Mouse (Mus musculus) right cerebral cortex, postnatal 4 days (tissue): ENCODE data around the gene 5730596B20Rik.

Experiments
- DNase-seq: peaks from one replicate; pipeline ENCODE4 v3.0.0-alpha.2; 2022

5730596B20Rik gene

DNA sequence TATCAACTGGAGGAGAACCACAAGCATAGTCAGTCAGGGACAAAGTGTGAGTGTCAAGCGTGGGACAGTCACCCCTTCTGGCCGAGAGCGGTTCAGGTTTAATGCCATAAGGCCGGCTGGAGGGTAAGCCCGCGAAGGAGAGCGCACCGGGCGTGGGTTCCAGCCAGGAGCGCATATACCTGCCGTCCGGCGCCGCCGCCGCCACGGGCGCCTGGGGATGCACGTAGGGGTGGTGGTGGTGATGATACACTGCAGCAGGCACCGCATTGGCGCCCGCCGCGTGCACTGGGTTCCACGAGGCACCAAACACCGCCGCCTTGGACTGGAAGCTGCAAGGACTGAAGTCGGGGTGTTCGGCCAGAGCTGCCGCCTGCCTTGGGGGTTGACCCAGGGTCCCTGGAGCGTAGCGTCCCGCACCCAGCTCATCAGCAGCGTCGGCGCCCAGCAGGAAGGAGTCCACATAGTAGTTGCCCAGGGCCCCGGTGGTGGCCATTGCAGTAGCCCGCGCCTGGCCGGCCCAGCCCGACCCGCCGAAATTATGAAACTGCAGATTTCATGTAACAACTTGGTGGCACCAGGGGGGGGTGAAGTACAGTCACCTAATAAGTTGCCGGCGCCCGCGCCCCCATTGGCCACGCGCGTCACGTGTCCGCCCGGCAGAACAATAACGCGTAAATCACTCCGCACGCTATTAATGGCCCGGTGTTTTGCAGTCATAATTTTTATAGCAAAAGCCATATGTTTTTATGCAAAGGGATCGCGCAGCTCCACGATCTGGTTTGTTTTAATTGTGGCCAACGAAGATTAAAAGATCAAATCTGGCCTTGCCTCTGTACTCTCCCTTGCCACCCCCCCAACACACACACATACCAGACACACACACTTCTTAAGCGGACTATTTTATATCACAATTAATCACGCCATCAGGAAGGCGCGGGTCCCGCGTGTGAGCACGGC is 48.6 kb downstream of the 5730596B20Rik start:
- DNase-seq: no peak

GRCm38 (mm10) chr6:52226569-52227257 is 49.4 kb downstream of the 5730596B20Rik start:
- no peak for DNase-seq

DNA sequence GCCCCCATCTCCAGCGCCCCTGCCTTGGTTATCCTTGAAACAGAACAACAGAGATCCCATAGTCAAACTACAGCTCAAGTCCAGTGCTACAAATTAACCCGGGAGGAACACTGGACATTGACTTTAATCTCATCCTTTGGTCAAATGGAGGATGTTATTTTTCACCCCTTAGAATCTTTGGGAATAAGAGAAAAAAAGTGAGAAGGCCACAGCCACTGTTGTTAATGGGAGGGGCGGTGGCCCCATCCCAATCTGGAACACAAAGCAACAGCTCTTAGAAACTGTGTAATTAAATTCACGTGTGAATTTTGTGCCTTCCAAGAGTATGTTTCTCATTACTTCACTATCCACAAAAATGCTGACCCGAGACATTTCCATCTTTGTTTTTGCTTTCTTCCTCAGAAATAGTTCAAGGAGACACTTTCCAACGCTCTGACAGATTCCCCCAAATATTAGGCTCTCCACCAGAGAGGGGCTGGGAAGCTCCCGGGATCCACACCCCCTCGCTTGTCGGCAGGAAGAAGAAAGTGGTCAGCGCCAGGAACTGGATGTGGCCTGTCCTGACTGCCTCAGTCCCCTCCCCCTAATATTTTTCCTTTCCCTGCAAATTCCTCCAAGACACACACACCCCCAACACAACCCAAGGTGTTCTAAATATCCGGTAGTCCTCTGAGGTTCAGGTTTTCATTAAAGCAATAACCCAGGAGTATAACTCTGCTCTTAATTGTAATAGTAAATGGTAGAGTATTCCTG is 50.3 kb downstream of the 5730596B20Rik start:
- no peak for DNase-seq

- DNase-seq: no peak
Measured at GRCm38 (mm10) chr6:52228475-52229465, 51.5 kb downstream of the 5730596B20Rik start.

GRCm38 (mm10) chr6:52229558-52230416 is 52.5 kb downstream of the 5730596B20Rik start:
- DNase-seq: no peak
